Mouse (Mus musculus) gastrocnemius, adult 8-10 months (tissue): ENCODE results near the gene Anapc15-ps. TPM values are rescaled to one million over a fixed set of nuclear protein-coding genes. Genes with fewer than 3 reads are reported as not detected.

Source experiments
- DNase-seq, 2 experiments: peaks; one replicate each; pipeline ENCODE4 v3.0.0; 2022; ENCODE audit warnings: low spot score in 2 of 2
- total RNA-seq, 4 experiments: library from RNA; stranded (reverse); gene quantifications; 2 replicates each; pipeline ENCODE4 v1.2.4; 2022

Gene Anapc15-ps
- total RNA-seq, 4 experiments from 2014 or later, result not detected

DNA sequence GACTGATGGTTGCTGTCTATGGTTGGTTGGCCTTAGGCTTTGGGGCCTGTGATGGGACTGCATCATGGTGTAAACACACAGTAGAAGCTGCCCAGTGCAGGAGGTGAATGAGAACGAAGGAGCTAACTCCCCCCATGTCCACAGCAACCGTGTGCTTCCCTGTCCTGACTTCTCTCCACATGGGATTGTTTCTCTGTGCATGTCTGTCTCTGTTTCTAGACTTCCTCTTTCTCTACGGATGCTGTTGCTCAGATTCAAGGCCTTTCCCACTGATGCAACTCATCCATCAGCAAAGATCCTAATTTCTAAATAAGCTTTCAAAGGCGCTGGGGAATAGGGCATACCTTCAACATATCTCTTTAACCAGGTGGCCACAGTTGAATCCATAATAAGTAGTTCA, 3.4 kb downstream of the Anapc15-ps start:
- DNase-seq, result no peak

- no peak for DNase-seq
Measured at GRCm38 (mm10) chr10:95669034-95669433, 4.2 kb downstream of the Anapc15-ps start.

DNA sequence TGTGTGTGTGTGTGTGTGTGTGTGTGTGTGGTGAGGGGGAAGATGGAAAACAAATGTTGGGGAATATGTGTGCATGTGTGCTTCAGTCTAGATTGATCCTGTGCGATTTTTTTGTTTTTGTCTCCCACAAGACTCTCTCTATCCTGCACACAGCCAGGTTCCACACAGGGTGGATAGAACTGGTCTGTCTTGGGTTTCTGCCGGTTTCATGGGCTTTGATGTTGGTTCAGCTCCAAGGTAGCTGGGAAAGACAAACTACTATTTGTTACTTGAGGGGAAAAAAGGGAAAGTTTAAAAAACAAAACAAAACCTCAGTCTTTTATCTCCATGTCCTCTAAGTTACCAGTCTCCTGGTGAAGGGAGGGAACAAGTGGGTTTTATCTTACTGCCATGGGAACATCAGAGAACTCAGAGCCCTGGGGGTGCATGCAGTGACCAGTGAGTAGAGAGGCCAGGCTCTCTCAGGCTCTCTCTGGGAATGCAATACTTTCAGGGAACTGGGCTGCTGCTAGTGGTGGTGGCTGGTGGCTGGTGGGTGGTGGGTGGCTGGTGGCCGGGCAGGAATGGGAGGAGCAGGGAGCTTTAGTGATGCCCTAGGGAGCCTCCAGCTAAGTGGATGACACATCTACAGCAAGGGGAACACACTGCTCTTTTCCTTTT, 5.8 kb downstream of the Anapc15-ps start:
- no peak for DNase-seq

- no peak for DNase-seq
Measured at GRCm38 (mm10) chr10:95666791-95667190, 6.5 kb downstream of the Anapc15-ps start.

DNA sequence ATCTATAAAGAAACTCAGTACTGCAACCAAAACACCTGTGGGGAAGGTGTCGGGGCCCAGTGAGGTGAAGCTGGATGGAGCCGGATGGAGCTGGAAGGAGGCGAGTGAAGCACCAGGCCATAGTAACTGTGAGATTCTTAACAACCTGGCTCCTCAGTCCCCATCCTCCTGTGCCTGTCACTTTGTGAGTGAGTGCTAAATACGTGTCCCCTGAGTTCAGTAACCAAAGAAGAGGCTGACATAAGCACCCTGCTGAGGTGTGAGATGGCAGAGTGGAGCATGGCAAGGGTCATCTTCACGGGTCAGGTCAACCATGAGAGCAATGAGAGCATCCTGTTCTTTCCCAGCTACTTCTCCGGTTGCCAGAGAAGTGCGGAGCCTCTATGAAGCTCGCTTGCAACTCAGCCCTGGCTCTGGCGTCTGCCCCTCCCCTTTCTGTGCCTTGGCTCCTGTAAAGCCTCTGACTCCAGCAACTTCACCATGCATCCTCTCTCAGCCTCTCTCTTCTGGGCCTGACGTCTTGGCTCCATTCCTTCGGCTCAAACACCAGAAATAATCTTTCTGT, 7.7 kb downstream of the Anapc15-ps start:
- DNase-seq, result peak; percentile 62 to 80

DNA sequence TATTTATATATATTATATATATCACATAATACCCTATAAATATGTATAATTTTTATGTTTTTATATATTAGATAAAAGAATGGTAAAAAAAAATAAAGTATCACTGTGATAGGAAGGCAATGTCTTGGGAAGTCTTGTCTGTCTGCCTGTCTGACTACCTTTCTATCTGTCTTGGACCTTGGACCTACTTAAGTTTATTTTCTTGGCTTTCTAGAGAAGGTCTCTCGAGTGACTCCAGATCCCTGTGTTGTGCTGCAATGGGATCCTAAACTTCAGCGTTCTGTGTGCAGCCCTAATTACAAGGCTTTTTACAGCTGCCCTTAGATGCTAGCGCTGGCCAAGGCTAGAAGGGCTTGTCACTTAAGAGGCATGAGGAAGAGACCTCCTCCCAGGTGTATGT, 8.6 kb downstream of the Anapc15-ps start:
- no peak for DNase-seq

DNA sequence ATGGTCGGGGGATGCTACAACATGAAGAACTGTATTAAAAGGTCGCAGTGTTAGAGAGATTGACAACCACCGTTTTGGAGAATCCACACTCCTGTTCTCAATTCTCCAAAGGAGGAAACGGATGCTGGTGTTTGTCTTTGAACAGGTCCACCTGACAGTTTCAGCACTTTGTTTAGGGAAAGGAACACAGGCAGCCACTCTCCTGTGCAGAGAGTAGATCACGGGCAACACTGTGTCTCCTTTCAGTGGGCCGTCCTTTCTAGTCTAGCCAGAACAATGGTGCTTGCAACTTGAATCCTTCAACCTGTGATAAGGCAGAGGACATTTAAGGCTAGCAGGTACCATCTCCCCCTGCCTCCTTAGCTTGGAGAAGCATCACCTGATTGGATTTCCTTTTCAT, 12.9 kb downstream of the Anapc15-ps start:
- DNase-seq, result no peak

GRCm38 (mm10) chr10:95659471-95660150, 13.6 kb downstream of the Anapc15-ps start:
- no peak for DNase-seq

- DNase-seq, result no peak
Measured at GRCm38 (mm10) chr10:95658836-95659343, 14.4 kb downstream of the Anapc15-ps start.

DNA sequence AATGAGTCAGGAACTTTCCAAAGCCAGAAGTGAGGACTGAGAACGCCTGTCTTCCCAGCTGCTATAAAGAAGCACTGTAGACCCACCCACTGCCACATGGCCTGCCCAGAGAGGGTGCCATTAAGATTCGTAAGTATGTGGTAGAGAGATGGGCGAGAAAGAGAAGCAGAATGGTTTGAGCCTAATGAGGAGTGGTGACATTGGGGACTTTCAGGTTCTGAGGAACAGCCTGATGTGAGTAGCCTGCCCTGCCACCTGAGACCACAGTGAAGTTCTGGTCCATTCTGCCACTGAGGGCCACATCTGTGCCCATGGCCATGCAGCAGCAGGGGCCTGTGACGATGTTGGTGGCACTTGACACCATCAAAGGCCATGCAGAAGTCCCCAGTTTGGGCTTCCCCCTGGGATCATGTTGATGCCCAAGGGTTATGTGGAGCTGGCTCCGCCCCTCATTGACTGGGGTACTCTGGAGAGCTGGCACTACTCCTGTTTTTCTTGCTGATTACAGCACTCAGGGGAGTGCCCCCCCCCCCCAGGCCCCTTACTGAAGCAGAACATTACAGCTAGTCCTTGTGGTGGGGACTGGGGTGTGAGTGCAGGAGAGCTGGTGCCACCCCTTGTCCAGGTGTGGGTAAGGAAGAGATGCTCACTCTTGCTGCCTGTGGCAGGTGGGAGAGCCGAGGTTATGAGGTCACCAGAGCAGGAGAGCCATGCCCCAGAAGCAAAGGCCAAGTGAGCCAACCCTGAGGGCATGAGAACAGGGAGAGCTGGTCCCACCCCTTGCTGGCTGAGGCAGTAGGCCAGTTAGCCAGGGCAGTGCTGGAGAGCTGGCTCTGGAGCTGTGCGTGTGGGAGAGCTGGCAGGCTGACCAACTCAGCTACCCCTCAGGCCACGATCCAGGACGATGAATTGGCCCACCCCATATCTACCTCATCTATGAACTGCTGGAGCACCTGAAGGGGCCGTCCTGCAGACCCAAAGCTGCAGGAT, 16.7 kb downstream of the Anapc15-ps start:
- DNase-seq, result no peak

DNA sequence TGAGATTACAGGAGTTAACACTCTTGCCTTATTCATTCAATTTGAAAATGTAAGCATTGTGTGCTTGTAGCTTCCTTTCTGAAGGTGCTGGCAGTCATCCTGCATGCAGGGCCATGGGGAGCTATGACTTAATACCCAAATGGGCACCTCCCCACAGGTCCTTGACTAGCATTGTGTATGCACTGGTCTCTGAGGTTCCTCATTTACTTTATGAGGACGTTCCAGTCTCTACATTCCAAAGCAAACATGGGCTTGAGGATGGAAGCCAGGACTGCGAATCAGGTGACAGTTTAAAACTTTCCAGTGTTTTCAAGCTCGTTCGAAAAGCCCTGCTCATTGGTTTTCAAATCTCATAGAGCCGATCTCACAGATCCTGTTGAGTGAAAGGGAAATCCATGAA, 21.1 kb downstream of the Anapc15-ps start:
- DNase-seq, result no peak

DNA sequence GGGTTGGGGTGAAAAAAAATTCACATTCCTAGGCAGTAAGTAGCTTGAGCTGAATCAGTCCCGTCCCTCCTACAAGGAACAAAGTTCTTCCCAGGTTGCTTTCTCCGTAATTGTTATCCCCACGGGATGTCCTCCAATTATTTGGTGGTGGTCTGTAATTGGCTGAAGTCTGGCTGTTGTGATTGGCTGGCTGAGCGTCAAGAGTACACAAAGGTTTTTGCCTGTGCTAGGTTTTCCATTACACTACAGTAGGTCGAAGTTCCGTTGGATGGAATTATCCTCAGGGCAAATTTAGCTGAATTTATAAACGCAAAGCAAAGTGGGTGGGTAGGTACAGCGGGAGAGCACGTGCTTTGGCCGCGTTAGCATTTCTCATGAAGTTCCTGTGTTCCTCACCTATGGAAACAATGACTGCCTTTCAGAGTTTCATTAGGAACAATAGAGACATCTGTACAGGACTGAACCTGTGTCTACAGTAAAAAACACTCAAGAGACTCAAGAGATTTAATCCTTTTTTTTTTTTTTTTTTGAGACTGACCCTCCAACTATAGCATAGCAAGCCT, 24.8 kb downstream of the Anapc15-ps start:
- no peak for DNase-seq

DNA sequence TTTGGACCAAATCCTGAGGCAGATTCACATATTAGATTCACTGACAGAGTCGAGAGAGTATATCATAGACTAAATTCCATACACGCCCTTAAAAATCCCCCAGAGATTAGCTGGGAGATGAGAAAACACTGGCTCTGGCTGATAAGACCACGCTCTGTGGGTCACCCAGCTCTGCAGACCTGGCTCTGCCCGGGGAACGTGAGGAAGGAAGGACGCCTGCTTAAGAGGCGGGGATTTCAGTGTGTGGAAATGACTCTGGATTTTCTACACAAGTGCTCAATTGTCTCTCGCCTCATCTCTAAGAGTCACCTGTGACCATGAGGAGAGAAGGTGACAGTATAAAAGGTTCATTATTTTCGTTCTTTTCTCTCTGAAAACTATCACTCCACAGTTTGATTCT, 26.1 kb downstream of the Anapc15-ps start:
- DNase-seq, result no peak

- no peak for DNase-seq
Measured at GRCm38 (mm10) chr10:95646576-95646975, 26.7 kb downstream of the Anapc15-ps start.

DNA sequence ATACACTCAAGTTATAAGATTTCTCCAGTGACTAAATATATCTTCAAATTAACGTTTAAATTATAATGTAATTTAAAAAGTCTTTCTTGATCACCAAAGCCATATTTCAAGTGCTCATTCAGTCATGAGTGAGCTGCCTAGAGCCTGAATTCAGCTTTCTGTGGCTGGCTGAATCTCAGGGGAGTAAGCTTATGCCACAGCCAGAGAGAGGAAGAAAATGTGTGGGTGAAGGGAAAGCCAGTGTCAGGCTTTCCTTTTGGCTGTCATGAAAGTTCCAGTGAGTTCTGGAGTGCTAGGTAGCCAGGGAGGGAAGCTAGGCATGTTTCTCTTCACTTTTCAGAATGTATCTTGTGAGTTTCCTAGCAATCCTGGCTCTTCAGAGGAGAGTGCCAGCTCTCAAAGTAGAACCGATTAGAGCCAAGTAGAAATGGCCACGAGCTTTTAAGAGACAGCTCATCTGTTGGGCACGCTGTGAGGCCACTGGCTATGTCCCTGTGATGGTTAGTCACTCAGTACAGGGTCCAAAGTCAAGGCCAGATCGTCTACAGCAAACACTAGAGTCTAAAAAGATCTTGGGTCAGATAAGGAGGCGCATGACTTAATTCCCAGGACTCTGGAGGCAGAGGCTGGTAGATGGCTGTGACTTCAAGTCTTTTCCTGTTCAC, 29.4 kb downstream of the Anapc15-ps start:
- peak in 1 of 2 experiments; percentile 9 for DNase-seq

GRCm38 (mm10) chr10:95643042-95643441, 30.2 kb downstream of the Anapc15-ps start:
- no peak for DNase-seq

GRCm38 (mm10) chr10:95641335-95641734, 31.9 kb downstream of the Anapc15-ps start:
- DNase-seq, result no peak

GRCm38 (mm10) chr10:95639429-95639828, 33.8 kb downstream of the Anapc15-ps start:
- DNase-seq, result no peak

DNA sequence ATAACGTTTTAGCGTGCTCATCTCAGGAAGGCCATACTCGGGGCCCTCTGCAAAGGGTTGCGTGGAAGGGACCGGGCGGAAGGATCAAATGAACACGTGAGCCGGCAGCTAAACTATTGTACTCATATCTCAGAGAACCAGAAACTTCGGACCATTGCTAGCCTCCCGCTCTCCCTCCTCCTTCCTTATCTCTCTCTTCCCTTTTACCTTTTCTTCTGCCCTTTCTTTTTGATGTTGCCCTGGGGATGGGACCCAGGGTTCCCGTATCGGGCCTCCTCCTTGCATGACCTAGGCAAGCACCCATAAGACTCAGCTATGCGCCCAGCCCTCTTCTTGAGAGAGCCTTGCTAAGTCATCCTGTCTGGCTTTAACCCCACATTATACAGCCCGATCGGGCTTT, 38.5 kb downstream of the Anapc15-ps start:
- DNase-seq, result no peak

DNA sequence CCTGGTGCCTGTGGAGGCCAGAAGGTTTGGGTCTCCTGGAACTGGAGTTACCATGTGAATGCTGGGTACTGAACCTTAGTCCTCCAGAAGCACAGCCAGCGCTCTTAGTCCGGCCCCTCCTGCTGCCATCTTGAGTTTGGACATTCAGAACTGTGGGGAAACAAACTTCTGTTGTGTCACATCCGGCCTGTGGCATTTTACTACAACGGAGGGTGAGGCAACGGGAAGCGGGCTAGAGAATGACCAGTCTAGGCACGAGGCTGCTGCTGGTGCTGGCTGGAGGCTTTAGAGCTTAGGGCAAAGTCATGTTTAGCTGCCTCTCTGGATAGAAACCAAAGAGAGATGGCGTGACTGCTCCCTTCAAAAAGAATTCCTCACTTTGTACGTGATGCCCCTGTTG, 39.0 kb downstream of the Anapc15-ps start:
- no peak for DNase-seq

DNA sequence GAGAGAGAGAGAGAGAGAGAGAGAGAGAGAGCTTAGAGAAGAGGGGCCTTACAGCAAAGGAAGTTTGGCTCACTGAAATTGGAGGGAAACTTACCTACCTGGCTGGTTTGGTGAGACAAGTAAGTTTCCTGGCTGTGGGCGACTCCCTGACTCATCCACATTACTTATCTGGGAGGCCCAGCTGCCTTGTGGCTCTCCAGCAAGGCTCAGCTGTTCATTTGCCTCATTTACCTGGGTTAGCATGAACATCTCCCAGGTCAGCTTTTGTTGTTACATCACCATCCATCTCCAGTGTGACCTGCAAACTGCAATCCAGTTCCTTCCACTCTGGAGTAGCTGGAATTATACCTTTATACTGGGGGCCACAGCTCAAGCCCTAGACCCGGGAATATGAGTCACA, 41.7 kb downstream of the Anapc15-ps start:
- DNase-seq, result no peak
